Mouse (Mus musculus) E14TG2a.4 (cell line): ENCODE measurements around the gene Eral1.
"Not testable (repeated sequence)": the region's sequence is repeated elsewhere in the genome, so short reads cannot be mapped to it uniquely, and the experiment has no call there.

ENCODE experiments used
- H3K27me3 ChIP-seq: 2 replicates; pipeline ENCODE4 v1.6.1; 2014; ENCODE audit warnings: low read length, control low read depth; ENCODE audit not compliant: insufficient read depth
- H3K36me3 ChIP-seq: 2 replicates; pipeline ENCODE4 v1.6.1; 2014; ENCODE audit warnings: low read length, control low read depth; ENCODE audit not compliant: insufficient read depth
- H3K4me1 ChIP-seq: replicated peaks from 2 replicates; pipeline ENCODE4 v1.6.1; 2014; ENCODE audit warnings: low read depth, low read length, control low read depth
- H3K4me3 ChIP-seq: replicated peaks from 2 replicates; pipeline ENCODE4 v1.5.1; 2014; ENCODE audit warnings: mild to moderate bottlenecking, low read length
- H3K9me3 ChIP-seq: 2 replicates; pipeline ENCODE4 v1.6.1; 2014; ENCODE audit warnings: low read length, control low read depth
- CTCF ChIP-seq: conservative IDR thresholded peaks from 2 replicates; pipeline ENCODE4 v1.5.1; 2014; ENCODE audit warnings: low read length
- NANOG ChIP-seq: IDR thresholded peaks from 2 replicates; pipeline ENCODE4 v1.6.1; 2014; ENCODE audit warnings: borderline replicate concordance, low read length, mixed read lengths
- POU5F1 ChIP-seq: IDR thresholded peaks from 2 replicates; pipeline ENCODE4 v1.6.1; 2014; ENCODE audit warnings: low read length, borderline replicate concordance

Eral1 gene

GRCm38 (mm10) chr11:78062563-78062962 lies 17.6 kb downstream of the Eral1 start:
- H3K9me3 ChIP-seq, result no peaks in the 10 kb centered on the region
- peaks cover 19% of the 10 kb centered on the region for H3K4me1 ChIP-seq
- peaks cover 27% of the 10 kb centered on the region for H3K36me3 ChIP-seq
- H3K4me3 ChIP-seq, result no peak overlapping the region
- H3K27me3 ChIP-seq, result peaks cover 5% of the 10 kb centered on the region; the same call in 1 of the 2 replicates
- no peak for TF ChIP-seq POU5F1
- no peak for TF ChIP-seq NANOG
- TF ChIP-seq CTCF, result no peak

GRCm38 (mm10) chr11:78059833-78060757 lies 20.1 kb downstream of the Eral1 start:
- Histone ChIP-seq H3K9me3 (no peaks in the 10 kb centered on the region), H3K27me3 (peaks cover 8% of the 10 kb centered on the region), H3K36me3 (peaks cover 47% of the 10 kb centered on the region), H3K4me3 (no peak overlapping the region), H3K4me1 (peaks cover 27% of the 10 kb centered on the region)
- TF ChIP-seq POU5F1 (no peak), NANOG (no peak), CTCF (peak; percentile 52)

GRCm38 (mm10) chr11:78056946-78057345 lies 23.2 kb downstream of the Eral1 start:
- peaks cover 29% of the 10 kb centered on the region for H3K4me1 ChIP-seq
- H3K36me3 ChIP-seq, result peaks cover 72% of the 10 kb centered on the region
- H3K27me3 ChIP-seq, result peaks cover 8% of the 10 kb centered on the region
- H3K4me3 ChIP-seq, result peak overlapping the region; percentile 65
- no peak for TF ChIP-seq CTCF
- H3K9me3 ChIP-seq, result no peaks in the 10 kb centered on the region

- Histone ChIP-seq H3K9me3 (no peaks in the 10 kb centered on the region), H3K4me3 (no peak overlapping the region), H3K27me3 (peaks cover 8% of the 10 kb centered on the region), H3K4me1 (peaks cover 15% of the 10 kb centered on the region), H3K36me3 (peaks cover 70% of the 10 kb centered on the region)
- TF ChIP-seq POU5F1 (no peak), CTCF (no peak), NANOG (no peak)
Measured at GRCm38 (mm10) chr11:78053078-78053477, 27.1 kb downstream of the Eral1 start.

GRCm38 (mm10) chr11:78048637-78049036 lies 31.5 kb downstream of the Eral1 start:
- not testable (repeated sequence) for H3K27me3 ChIP-seq, H3K4me3 ChIP-seq, H3K9me3 ChIP-seq
- peaks cover 37% of the 10 kb centered on the region for H3K36me3 ChIP-seq
- H3K4me1 ChIP-seq, result peaks cover 11% of the 10 kb centered on the region

- Histone ChIP-seq H3K4me1 (peaks cover 24% of the 10 kb centered on the region), H3K36me3 (0 out of 2 replicates have a peak, but pooled peaks cover 11% of the 10 kb centered on the region), H3K27me3 (no peaks in the 10 kb centered on the region), H3K9me3 (no peaks in the 10 kb centered on the region), H3K4me3 (no peak overlapping the region)
- TF ChIP-seq POU5F1 (no peak), NANOG (no peak), CTCF (no peak)
Measured at GRCm38 (mm10) chr11:78044758-78045251, 35.4 kb downstream of the Eral1 start.

GRCm38 (mm10) chr11:78042290-78042870 lies 37.8 kb downstream of the Eral1 start:
- not testable (repeated sequence) for H3K9me3 ChIP-seq, H3K4me3 ChIP-seq, H3K27me3 ChIP-seq
- peaks cover 42% of the 10 kb centered on the region for H3K4me1 ChIP-seq
- peaks cover 11% of the 10 kb centered on the region for H3K36me3 ChIP-seq
- peak; percentile 46 for TF ChIP-seq CTCF

GRCm38 (mm10) chr11:78040878-78041277 lies 39.3 kb downstream of the Eral1 start:
- H3K36me3 ChIP-seq, result peaks cover 23% of the 10 kb centered on the region
- H3K4me3 ChIP-seq, result no peak overlapping the region
- TF ChIP-seq POU5F1 (no peak), NANOG (no peak), CTCF (peak; percentile 4; the same call in 1 of the 2 replicates)
- no peaks in the 10 kb centered on the region for H3K27me3 ChIP-seq
- peaks cover 4% of the 10 kb centered on the region; the same call in 1 of the 2 replicates for H3K9me3 ChIP-seq
- H3K4me1 ChIP-seq, result peaks cover 57% of the 10 kb centered on the region
